Mouse (Mus musculus): ENCODE data around the gene Snx6. TPM values are rescaled to one million over a fixed set of nuclear protein-coding genes. Genes with fewer than 3 reads are reported as not detected.
"Not testable (repeated sequence)": the region's sequence is repeated elsewhere in the genome, so short reads cannot be mapped to it uniquely, and the experiment has no call there.

Gene Snx6
- polyA plus RNA-seq, 1 experiment = 26.2 TPM

DNA sequence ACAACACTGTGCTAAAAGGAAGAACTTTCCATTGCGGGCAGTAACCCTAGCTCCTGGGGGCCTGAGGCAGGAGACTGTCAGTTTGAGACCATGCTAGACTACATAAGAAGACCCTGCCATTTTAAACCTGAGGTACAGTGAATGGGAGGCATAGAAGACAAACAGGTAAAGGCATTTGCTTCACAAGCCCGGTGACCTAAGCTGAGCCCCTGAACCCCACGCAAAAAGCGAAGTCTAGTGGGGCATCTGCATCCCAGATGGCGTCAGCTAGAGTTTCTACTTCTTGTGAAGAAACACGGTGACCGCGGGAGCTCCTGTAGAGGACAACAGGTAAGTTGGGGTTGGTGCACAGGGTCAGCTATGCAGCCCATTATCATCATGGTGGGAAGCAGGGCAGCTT is 46.9 kb downstream of the Snx6 start:
- no peak overlapping the region for H3K4me3 ChIP-seq
- H3K4me2 ChIP-seq (ENCODE audit: low read depth) = no peak overlapping the region
- no peak for TF ChIP-seq POLR2A (IDR thresholded peaks at IDR 0.05; ENCODE audit: insufficient read length, low read depth)
- TF ChIP-seq MYOD1 (IDR thresholded peaks at IDR 0.05; ENCODE audit: control insufficient read depth in 1 of 3, insufficient read length in 2 of 3, low read depth in 2 of 3) = no peak
- TF ChIP-seq TCF3 (IDR thresholded peaks at IDR 0.05; ENCODE audit: insufficient read length, low read depth) = no peak
- TF ChIP-seq MAX (IDR thresholded peaks at IDR 0.05; ENCODE audit: low read depth) = no peak
- no peak for TF ChIP-seq POLR2AphosphoS2 (IDR thresholded peaks at IDR 0.05; ENCODE audit: insufficient read length, low read depth)
- TF ChIP-seq E2F4 (IDR thresholded peaks at IDR 0.05; ENCODE audit: insufficient read depth) = no peak
- no peak for TF ChIP-seq TCF12 (IDR thresholded peaks at IDR 0.05; ENCODE audit: insufficient read depth, poor library complexity, severe bottlenecking)
- no peak for TF ChIP-seq REST (IDR thresholded peaks at IDR 0.05; ENCODE audit: insufficient read depth, insufficient read length)
- no peak for TF ChIP-seq MYOG (IDR thresholded peaks at IDR 0.05; ENCODE audit: control insufficient read depth in 1 of 3, insufficient read depth in 1 of 3, insufficient read length in 2 of 3, low read depth in 2 of 3)
- H3K27me3 ChIP-seq (ENCODE audit: control insufficient read depth, insufficient read depth, insufficient read length) = no peaks in the 10 kb centered on the region
- no peaks in the 10 kb centered on the region for H3K79me2 ChIP-seq (ENCODE audit: control insufficient read depth, insufficient read depth)
- peaks cover 9% of the 10 kb centered on the region for H3K36me3 ChIP-seq (ENCODE audit: control insufficient read depth, insufficient read depth)
- H3ac ChIP-seq (ENCODE audit: control insufficient read depth, insufficient read length) = no peak overlapping the region

DNA sequence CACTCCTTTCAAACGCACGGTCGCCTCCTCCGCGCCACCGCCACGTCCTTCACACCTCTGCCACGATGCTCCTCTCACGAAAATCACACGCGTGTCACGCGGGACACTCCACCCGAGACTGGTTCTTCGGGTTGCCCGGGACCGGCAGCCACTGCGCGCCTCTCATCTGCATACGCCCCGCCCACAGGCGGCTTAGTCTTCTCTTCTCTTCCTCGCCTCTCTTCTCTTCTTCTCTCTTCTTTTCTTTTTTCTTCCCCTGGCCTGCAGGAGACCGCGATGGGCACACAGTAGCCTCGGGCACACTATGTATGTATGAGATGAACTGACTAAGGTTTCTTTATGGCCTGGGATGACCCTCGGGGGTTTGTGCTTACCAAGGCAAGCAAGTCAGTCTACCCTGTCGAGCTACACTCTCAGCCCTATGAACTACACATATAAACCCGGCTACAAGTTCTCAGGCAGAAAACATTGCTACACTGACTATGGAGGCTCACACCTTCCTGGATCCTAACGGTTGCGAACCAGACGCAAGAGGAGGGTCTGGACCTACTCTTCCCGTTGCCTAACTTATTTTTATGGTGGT is 56.8 kb downstream of the Snx6 start:
- H3K79me2 ChIP-seq (ENCODE audit: control insufficient read depth, insufficient read depth); H3K27me3 ChIP-seq (ENCODE audit: control insufficient read depth, insufficient read depth, insufficient read length); H3ac ChIP-seq (ENCODE audit: control insufficient read depth, insufficient read length); H3K4me3 ChIP-seq; H3K36me3 ChIP-seq (ENCODE audit: control insufficient read depth, insufficient read depth): not testable (repeated sequence)
- peak overlapping the region; percentile 60 for H3K4me2 ChIP-seq (ENCODE audit: low read depth)

DNA sequence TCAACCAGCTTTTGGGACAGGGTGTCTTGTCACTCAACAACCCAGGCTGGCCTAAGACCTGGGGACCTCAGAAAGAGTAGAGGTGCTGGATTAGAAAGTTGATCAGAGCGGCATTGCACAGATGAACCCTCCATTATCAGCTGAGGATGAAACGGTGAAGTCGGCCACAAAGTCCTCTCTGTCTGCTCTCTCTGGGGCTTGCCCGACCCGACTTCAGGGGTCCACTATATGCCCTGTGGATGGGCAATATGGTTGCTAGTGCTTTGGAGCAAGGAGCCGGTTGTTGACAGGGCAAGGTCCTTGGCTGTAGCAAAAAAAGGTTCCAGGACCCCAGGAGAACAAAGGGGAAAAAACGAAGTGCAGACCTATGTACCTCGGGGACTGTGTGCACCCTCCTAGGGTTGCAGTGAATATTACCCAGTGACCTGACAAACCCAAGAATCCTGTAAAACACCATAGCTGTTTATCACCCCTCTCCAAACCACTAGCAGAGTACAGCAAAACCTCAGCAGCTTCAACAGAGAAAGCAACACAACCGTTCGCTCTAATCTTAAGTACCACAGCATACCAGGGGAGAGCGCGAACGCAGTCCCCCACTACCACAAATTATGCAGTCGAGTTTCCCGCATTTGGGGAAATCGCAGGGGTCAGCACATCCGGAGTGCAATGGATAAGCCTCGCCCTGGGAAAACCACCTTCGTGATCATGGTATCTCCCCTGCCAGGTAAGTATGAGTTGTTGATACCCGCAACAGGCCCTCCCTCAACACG is 57.4 kb downstream of the Snx6 start:
- not testable (repeated sequence) for H3K4me3 ChIP-seq; H3ac ChIP-seq (ENCODE audit: control insufficient read depth, insufficient read length); H3K27me3 ChIP-seq (ENCODE audit: control insufficient read depth, insufficient read depth, insufficient read length); H3K36me3 ChIP-seq (ENCODE audit: control insufficient read depth, insufficient read depth); H3K4me2 ChIP-seq (ENCODE audit: low read depth); H3K79me2 ChIP-seq (ENCODE audit: control insufficient read depth, insufficient read depth)

DNA sequence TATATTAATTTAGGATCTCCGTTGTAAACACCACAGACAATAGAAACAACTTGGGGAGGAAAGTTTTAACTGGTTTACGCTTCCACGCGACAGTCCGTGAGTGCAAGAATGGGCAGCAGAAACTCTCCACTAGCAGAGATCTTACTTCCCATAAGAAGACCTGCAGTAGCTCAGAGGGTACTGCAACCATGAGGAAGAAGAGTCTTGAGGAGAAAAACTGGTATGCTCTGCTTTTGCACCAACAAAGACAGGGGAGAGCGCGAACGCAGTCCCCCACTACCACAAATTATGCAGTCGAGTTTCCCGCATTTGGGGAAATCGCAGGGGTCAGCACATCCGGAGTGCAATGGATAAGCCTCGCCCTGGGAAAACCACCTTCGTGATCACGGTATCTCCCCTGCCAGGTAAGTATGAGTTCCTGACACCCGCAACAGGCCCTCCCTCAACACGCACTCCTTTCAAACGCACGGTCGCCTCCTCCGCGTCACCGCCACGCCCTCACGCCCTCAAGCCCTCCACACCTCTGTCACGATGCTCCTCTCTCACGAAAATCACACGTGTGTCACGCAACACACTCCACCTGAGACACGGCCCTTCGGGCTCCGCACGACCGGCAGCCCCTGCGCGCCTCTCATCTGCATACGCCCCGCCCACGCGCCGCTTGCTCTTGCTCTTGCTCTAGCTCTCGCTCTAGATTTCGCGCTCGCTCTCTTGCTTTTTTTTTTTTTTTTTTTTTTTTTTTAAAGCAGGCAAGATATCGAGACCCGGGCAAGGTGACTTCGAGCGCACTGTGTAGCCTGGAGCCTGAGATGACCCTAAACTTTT is 61.0 kb downstream of the Snx6 start:
- not testable (repeated sequence) for H3K27me3 ChIP-seq (ENCODE audit: control insufficient read depth, insufficient read depth, insufficient read length); H3K4me2 ChIP-seq (ENCODE audit: low read depth); H3K4me3 ChIP-seq; H3K79me2 ChIP-seq (ENCODE audit: control insufficient read depth, insufficient read depth); H3K36me3 ChIP-seq (ENCODE audit: control insufficient read depth, insufficient read depth); H3ac ChIP-seq (ENCODE audit: control insufficient read depth, insufficient read length)

DNA sequence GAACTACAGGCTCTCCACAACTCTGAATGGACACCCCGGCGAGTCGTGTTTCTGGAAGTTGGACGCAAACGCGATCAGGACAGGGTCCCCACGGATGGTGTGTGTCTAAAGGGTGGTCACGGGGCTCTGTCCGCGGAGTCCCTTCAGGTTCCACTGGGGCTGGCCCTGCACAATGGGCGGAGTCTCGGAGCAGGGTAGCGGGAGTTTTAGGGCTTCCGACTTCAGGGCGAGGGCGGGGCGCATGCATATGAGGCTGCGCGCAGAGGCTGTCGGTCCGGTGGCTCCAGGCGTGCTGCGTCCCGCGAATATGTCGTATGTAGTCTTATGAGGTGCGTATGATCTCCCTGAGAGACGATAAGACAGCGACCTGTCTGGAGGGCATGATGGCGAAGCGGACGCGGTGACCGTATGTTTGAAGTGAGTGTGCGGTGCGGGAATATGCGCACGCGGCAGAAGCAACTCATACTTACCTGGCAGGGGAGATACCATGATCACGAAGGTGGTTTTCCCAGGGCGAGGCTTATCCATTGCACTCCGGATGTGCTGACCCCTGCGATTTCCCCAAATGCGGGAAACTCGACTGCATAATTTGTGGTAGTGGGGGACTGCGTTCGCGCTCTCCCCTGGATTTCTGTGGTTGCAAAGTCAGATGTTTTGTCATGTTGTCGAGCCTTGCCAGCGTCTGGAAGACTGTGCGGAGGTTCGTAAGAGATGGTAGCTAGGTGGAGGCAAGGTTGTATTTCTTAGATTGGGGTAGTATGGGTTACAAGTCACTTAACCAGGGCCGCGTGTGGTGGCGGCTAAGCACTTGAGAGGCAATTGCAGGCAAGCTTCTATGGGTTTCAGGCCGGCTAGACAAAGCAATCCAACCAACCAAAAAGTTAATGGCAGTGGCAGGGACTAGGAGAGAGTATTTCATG is 66.1 kb downstream of the Snx6 start:
- H3ac ChIP-seq (ENCODE audit: control insufficient read depth, insufficient read length); H3K27me3 ChIP-seq (ENCODE audit: control insufficient read depth, insufficient read depth, insufficient read length); H3K4me3 ChIP-seq; H3K36me3 ChIP-seq (ENCODE audit: control insufficient read depth, insufficient read depth); H3K79me2 ChIP-seq (ENCODE audit: control insufficient read depth, insufficient read depth); H3K4me2 ChIP-seq (ENCODE audit: low read depth): not testable (repeated sequence)

DNA sequence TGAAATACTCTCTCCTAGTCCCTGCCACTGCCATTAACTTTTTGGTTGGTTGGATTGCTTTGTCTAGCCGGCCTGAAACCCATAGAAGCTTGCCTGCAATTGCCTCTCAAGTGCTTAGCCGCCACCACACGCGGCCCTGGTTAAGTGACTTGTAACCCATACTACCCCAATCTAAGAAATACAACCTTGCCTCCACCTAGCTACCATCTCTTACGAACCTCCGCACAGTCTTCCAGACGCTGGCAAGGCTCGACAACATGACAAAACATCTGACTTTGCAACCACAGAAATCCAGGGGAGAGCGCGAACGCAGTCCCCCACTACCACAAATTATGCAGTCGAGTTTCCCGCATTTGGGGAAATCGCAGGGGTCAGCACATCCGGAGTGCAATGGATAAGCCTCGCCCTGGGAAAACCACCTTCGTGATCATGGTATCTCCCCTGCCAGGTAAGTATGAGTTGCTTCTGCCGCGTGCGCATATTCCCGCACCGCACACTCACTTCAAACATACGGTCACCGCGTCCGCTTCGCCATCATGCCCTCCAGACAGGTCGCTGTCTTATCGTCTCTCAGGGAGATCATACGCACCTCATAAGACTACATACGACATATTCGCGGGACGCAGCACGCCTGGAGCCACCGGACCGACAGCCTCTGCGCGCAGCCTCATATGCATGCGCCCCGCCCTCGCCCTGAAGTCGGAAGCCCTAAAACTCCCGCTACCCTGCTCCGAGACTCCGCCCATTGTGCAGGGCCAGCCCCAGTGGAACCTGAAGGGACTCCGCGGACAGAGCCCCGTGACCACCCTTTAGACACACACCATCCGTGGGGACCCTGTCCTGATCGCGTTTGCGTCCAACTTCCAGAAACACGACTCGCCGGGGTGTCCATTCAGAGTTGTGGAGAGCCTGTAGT is 76.4 kb downstream of the Snx6 start:
- not testable (repeated sequence) for H3ac ChIP-seq (ENCODE audit: control insufficient read depth, insufficient read length); H3K79me2 ChIP-seq (ENCODE audit: control insufficient read depth, insufficient read depth); H3K27me3 ChIP-seq (ENCODE audit: control insufficient read depth, insufficient read depth, insufficient read length)

DNA sequence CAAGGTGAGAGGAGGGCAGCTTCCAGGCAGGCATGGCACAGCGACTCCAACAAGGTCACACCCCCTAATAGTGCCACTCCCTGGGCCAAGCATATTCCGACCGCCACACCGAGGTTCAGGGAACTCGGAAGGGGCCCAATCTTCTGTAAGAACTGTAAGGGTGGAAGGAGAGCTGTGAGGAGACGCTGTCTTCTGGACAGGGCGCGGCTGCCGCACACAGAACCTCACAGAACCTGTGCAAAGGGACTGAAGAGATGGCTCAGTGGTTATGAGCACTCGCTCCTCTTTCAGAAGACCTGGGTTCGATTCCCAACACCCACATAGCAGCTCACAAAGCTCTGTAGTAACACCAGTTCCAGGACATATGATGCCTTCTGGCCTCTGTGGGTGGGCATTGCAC is 78.0 kb downstream of the Snx6 start:
- H3ac ChIP-seq (ENCODE audit: control insufficient read depth, insufficient read length); H3K4me2 ChIP-seq (ENCODE audit: low read depth); H3K27me3 ChIP-seq (ENCODE audit: control insufficient read depth, insufficient read depth, insufficient read length); H3K4me3 ChIP-seq; H3K36me3 ChIP-seq (ENCODE audit: control insufficient read depth, insufficient read depth); H3K79me2 ChIP-seq (ENCODE audit: control insufficient read depth, insufficient read depth): not testable (repeated sequence)

More for the DNA sequence above, 76.4 kb downstream of the Snx6 start:
- H3K36me3 ChIP-seq (ENCODE audit: control insufficient read depth, insufficient read depth); H3K4me3 ChIP-seq; H3K4me2 ChIP-seq (ENCODE audit: low read depth): not testable (repeated sequence)

DNA sequence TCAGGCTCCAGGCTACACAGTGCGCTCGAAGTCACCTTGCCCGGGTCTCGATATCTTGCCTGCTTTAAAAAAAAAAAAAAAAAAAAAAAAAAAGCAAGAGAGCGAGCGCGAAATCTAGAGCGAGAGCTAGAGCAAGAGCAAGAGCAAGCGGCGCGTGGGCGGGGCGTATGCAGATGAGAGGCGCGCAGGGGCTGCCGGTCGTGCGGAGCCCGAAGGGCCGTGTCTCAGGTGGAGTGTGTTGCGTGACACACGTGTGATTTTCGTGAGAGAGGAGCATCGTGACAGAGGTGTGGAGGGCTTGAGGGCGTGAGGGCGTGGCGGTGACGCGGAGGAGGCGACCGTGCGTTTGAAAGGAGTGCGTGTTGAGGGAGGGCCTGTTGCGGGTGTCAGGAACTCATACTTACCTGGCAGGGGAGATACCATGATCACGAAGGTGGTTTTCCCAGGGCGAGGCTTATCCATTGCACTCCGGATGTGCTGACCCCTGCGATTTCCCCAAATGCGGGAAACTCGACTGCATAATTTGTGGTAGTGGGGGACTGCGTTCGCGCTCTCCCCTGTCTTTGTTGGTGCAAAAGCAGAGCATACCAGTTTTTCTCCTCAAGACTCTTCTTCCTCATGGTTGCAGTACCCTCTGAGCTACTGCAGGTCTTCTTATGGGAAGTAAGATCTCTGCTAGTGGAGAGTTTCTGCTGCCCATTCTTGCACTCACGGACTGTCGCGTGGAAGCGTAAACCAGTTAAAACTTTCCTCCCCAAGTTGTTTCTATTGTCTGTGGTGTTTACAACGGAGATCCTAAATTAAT is 81.5 kb downstream of the Snx6 start:
- not testable (repeated sequence) for H3K4me3 ChIP-seq; H3K36me3 ChIP-seq (ENCODE audit: control insufficient read depth, insufficient read depth); H3K79me2 ChIP-seq (ENCODE audit: control insufficient read depth, insufficient read depth); H3K4me2 ChIP-seq (ENCODE audit: low read depth); H3ac ChIP-seq (ENCODE audit: control insufficient read depth, insufficient read length); H3K27me3 ChIP-seq (ENCODE audit: control insufficient read depth, insufficient read depth, insufficient read length)
